Mouse (Mus musculus): ENCODE data around the gene Serpina1c. TPM values are rescaled to one million over a fixed set of nuclear protein-coding genes. Genes with fewer than 3 reads are reported as not detected.
"Not testable (repeated sequence)": the region's sequence is repeated elsewhere in the genome, so short reads cannot be mapped to it uniquely, and the experiment has no call there.

Serpina1c gene
- polyA plus RNA-seq, 2 experiments: 0.23 TPM; not detected in 1

- no peak for DNase-seq (ENCODE audit: low spot score)
- Histone ChIP-seq H3K27me3 (ENCODE audit: control insufficient read depth, insufficient read depth, low read length) (no peaks in the 10 kb centered on the region), H3K9ac (ENCODE audit: low read depth, low read length, severe bottlenecking) (no peak overlapping the region), H3K9me3 (ENCODE audit: control insufficient read depth, low read length) (no peaks in the 10 kb centered on the region), H3K36me3 (ENCODE audit: control insufficient read depth, insufficient read depth, low read length) (no peaks in the 10 kb centered on the region), H3K4me2 (replicated peaks; ENCODE audit: low read depth, low read length, severe bottlenecking) (no peak overlapping the region), H3K4me3 (replicated peaks; ENCODE audit: low read length) (no peak overlapping the region), H3K4me1 (ENCODE audit: control insufficient read depth, insufficient read depth, low read length) (no peaks in the 10 kb centered on the region), H3K27ac (replicated peaks; ENCODE audit: low read depth, low read length) (no peak overlapping the region)
- 71% methylated on average over 3 of the region's 3 CpGs for WGBS
- ATAC-seq (ENCODE audit: low FRiP score, low read depth): no peak
- TF ChIP-seq POLR2A (IDR thresholded peaks at IDR 0.05; ENCODE audit: borderline replicate concordance, extremely low read depth, insufficient read depth, insufficient read length): no peak
These were observed 43.7 kb downstream of the Serpina1c start for GRCm38 (mm10) chr12:103860976-103861375.

GRCm38 (mm10) chr12:103860571-103860970 lies 44.1 kb downstream of the Serpina1c start:
- not testable (repeated sequence) for H3K4me2 ChIP-seq (replicated peaks; ENCODE audit: low read depth, low read length, severe bottlenecking); H3K27me3 ChIP-seq (ENCODE audit: control insufficient read depth, insufficient read depth, low read length); ATAC-seq (ENCODE audit: low FRiP score, low read depth); H3K9me3 ChIP-seq (ENCODE audit: control insufficient read depth, low read length); DNase-seq (ENCODE audit: low spot score); H3K4me1 ChIP-seq (ENCODE audit: control insufficient read depth, insufficient read depth, low read length); H3K9ac ChIP-seq (ENCODE audit: low read depth, low read length, severe bottlenecking); H3K27ac ChIP-seq (replicated peaks; ENCODE audit: low read depth, low read length); H3K4me3 ChIP-seq (replicated peaks; ENCODE audit: low read length); H3K36me3 ChIP-seq (ENCODE audit: control insufficient read depth, insufficient read depth, low read length)
- 85% methylated on average over 3 of the region's 4 CpGs for WGBS

DNA sequence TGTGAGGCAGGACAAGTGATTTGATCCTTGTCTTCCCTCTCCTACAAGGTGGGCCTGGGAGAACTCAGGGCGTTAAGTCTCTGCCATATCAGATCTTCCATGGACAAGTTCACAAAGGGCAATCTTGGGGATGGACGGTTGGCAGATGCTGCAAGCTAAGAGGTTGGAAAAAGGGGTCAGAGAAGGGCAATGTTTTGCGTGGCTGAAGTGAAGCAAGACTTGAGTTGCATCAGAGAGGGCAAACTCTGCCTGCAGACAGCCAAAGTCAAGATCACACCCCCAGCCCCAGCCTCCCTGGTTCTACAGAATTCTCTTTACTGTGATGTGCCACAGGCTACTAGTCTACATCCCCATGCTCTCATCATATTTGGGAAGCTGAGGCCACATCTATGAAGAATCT lies 45.1 kb downstream of the Serpina1c start:
- WGBS: 66% methylated on average over 3 of the region's 3 CpGs
- not testable (repeated sequence) for H3K9me3 ChIP-seq (ENCODE audit: control insufficient read depth, low read length); ATAC-seq (ENCODE audit: low FRiP score, low read depth); H3K36me3 ChIP-seq (ENCODE audit: control insufficient read depth, insufficient read depth, low read length); H3K4me3 ChIP-seq (replicated peaks; ENCODE audit: low read length); H3K27ac ChIP-seq (replicated peaks; ENCODE audit: low read depth, low read length); H3K4me2 ChIP-seq (replicated peaks; ENCODE audit: low read depth, low read length, severe bottlenecking); H3K9ac ChIP-seq (ENCODE audit: low read depth, low read length, severe bottlenecking); DNase-seq (ENCODE audit: low spot score); H3K4me1 ChIP-seq (ENCODE audit: control insufficient read depth, insufficient read depth, low read length); H3K27me3 ChIP-seq (ENCODE audit: control insufficient read depth, insufficient read depth, low read length)

DNA sequence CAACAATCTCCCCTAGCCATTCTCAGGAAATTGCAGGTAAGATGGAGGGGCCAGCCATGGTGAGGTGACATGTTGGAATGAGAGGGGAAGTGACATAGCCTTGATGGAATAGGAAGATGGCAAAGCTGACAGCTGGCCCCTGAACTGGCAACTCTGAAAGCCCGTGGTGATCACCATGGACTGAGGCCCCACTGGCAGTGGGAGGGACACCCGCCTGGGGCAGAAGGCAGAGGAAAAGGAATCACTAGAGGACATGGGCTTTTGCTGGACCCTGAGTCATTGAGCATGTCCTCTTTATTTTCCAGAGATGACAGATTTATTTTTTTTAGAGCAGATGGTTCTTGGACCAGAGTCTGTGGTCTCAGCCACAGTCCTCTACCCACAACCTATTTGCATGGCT lies 51.7 kb downstream of the Serpina1c start:
- H3K9me3 ChIP-seq (ENCODE audit: control insufficient read depth, low read length); DNase-seq (ENCODE audit: low spot score); H3K27me3 ChIP-seq (ENCODE audit: control insufficient read depth, insufficient read depth, low read length); H3K4me1 ChIP-seq (ENCODE audit: control insufficient read depth, insufficient read depth, low read length); H3K4me2 ChIP-seq (replicated peaks; ENCODE audit: low read depth, low read length, severe bottlenecking); ATAC-seq (ENCODE audit: low FRiP score, low read depth); H3K36me3 ChIP-seq (ENCODE audit: control insufficient read depth, insufficient read depth, low read length); H3K9ac ChIP-seq (ENCODE audit: low read depth, low read length, severe bottlenecking); H3K27ac ChIP-seq (replicated peaks; ENCODE audit: low read depth, low read length); H3K4me3 ChIP-seq (replicated peaks; ENCODE audit: low read length): not testable (repeated sequence)
- 77% methylated on average over 2 of the region's 2 CpGs for WGBS

Other genes with a start within 250 kb of the Serpina1c start
- 0.04 and 0.34 TPM in 2 replicates for gene Serpina6, start 247.7 kb downstream of the Serpina1c start, polyA plus RNA-seq (2012; rRNA removed)
- gene Serpina6, start 247.7 kb downstream of the Serpina1c start, polyA plus RNA-seq (2014; fragmentation: Nextera tagmentation; extraction: Ambion mirVana): not detected in 2 replicates
- not detected in 2 replicates for gene Serpina16, start 228.7 kb downstream of the Serpina1c start, polyA plus RNA-seq (2012; rRNA removed)
- not detected in 2 replicates for gene Serpina16, start 228.7 kb downstream of the Serpina1c start, polyA plus RNA-seq (2014; fragmentation: Nextera tagmentation; extraction: Ambion mirVana)
- gene Serpina1f, start 209.4 kb downstream of the Serpina1c start, polyA plus RNA-seq (2012; rRNA removed): 0.05 TPM in 1 of 2 replicates, not detected in the other
- not detected in 2 replicates for gene Serpina1f, start 209.4 kb downstream of the Serpina1c start, polyA plus RNA-seq (2014; fragmentation: Nextera tagmentation; extraction: Ambion mirVana)
- gene Serpina1d, start 131.3 kb downstream of the Serpina1c start, polyA plus RNA-seq (2012; rRNA removed): 0.06 and 0.14 TPM in 2 replicates
- gene Serpina1d, start 131.3 kb downstream of the Serpina1c start, polyA plus RNA-seq (2014; fragmentation: Nextera tagmentation; extraction: Ambion mirVana): not detected in 2 replicates
- gene Serpina1b, start 74.5 kb downstream of the Serpina1c start, polyA plus RNA-seq (2012; rRNA removed): 0.72 and 0.80 TPM in 2 replicates
- not detected in 2 replicates for gene Serpina1b, start 74.5 kb downstream of the Serpina1c start, polyA plus RNA-seq (2014; fragmentation: Nextera tagmentation; extraction: Ambion mirVana)
- gene Serpina1a, start 41.3 kb downstream of the Serpina1c start, polyA plus RNA-seq (2012; rRNA removed): 0.49 and 0.59 TPM in 2 replicates
- gene Serpina1a, start 41.3 kb downstream of the Serpina1c start, polyA plus RNA-seq (2014; fragmentation: Nextera tagmentation; extraction: Ambion mirVana): not detected in 2 replicates
- 0.28 and 0.36 TPM in 2 replicates for gene Serpina1e, start 54.1 kb upstream of the Serpina1c start, polyA plus RNA-seq (2012; rRNA removed)
- 0.19 TPM in 1 of 2 replicates, not detected in the other for gene Serpina1e, start 54.1 kb upstream of the Serpina1c start, polyA plus RNA-seq (2014; fragmentation: Nextera tagmentation; extraction: Ambion mirVana)
- gene Serpina11, start 85.1 kb upstream of the Serpina1c start, polyA plus RNA-seq (2012; rRNA removed): not detected in 2 replicates
- gene Serpina11, start 85.1 kb upstream of the Serpina1c start, polyA plus RNA-seq (2014; fragmentation: Nextera tagmentation; extraction: Ambion mirVana): not detected in 2 replicates
- 0.16 and 0.22 TPM in 2 replicates for gene Serpina9, start 108.9 kb upstream of the Serpina1c start, polyA plus RNA-seq (2012; rRNA removed)
- gene Serpina9, start 108.9 kb upstream of the Serpina1c start, polyA plus RNA-seq (2014; fragmentation: Nextera tagmentation; extraction: Ambion mirVana): 0.10 TPM in 1 of 2 replicates, not detected in the other
- gene Serpina12, start 139.6 kb upstream of the Serpina1c start, polyA plus RNA-seq (2012; rRNA removed): 0.03 TPM in 1 of 2 replicates, not detected in the other
- 0.06 TPM in 1 of 2 replicates, not detected in the other for gene Serpina12, start 139.6 kb upstream of the Serpina1c start, polyA plus RNA-seq (2014; fragmentation: Nextera tagmentation; extraction: Ambion mirVana)
- 0.05 TPM in 1 of 2 replicates, not detected in the other for gene Serpina5, start 196.2 kb upstream of the Serpina1c start, polyA plus RNA-seq (2012; rRNA removed)
- gene Serpina5, start 196.2 kb upstream of the Serpina1c start, polyA plus RNA-seq (2014; fragmentation: Nextera tagmentation; extraction: Ambion mirVana): not detected in 2 replicates
- gene Serpina3a, start 207.8 kb upstream of the Serpina1c start, polyA plus RNA-seq (2012; rRNA removed): not detected in 2 replicates
- not detected in 2 replicates for gene Serpina3a, start 207.8 kb upstream of the Serpina1c start, polyA plus RNA-seq (2014; fragmentation: Nextera tagmentation; extraction: Ambion mirVana)
- 0.06 TPM in 1 of 2 replicates, not detected in the other for gene Serpina3b, start 223.1 kb upstream of the Serpina1c start, polyA plus RNA-seq (2012; rRNA removed)
- 0.45 TPM in 1 of 2 replicates, not detected in the other for gene Serpina3b, start 223.1 kb upstream of the Serpina1c start, polyA plus RNA-seq (2014; fragmentation: Nextera tagmentation; extraction: Ambion mirVana)
- gene Serpina3c, start 249.0 kb upstream of the Serpina1c start, polyA plus RNA-seq (2012; rRNA removed): 0.09 TPM in 1 of 2 replicates, not detected in the other
- not detected in 2 replicates for gene Serpina3c, start 249.0 kb upstream of the Serpina1c start, polyA plus RNA-seq (2014; fragmentation: Nextera tagmentation; extraction: Ambion mirVana)

All from limb, embryonic 14.5 days (tissue).